Mouse (Mus musculus) small intestine, adult 2 months (tissue): ENCODE measurements around the gene Ctns. TPM values are rescaled to one million over a fixed set of nuclear protein-coding genes. Genes with fewer than 3 reads are reported as not detected.
A peak's percentile ranks its signal among the peaks of the same experiment; 100 is the strongest.

Source experiments
- H3K27ac ChIP-seq: fragments of 200-500 bp; 2 replicates; pipeline ENCODE4 v1.5.1; 2012; ENCODE audit warnings: low read depth, low read length, control low read depth, inconsistent platforms; ENCODE audit not compliant: insufficient read depth
- H3K27me3 ChIP-seq: fragments of 200-500 bp; 2 replicates; pipeline ENCODE4 v1.6.1; 2012; ENCODE audit warnings: mild to moderate bottlenecking, moderate library complexity, low read length, inconsistent platforms; ENCODE audit not compliant: control insufficient read depth, insufficient read depth
- H3K36me3 ChIP-seq: fragments of 200-500 bp; 2 replicates; pipeline ENCODE4 v1.6.1; 2012; ENCODE audit warnings: mild to moderate bottlenecking, low read length, control low read depth, inconsistent platforms; ENCODE audit not compliant: control insufficient read depth, insufficient read depth
- H3K4me1 ChIP-seq: fragments of 200-500 bp; 2 replicates; pipeline ENCODE4 v1.6.1; 2012; ENCODE audit warnings: low read length, inconsistent platforms, mixed read lengths; ENCODE audit not compliant: control insufficient read depth, insufficient read depth, insufficient read length
- H3K4me3 ChIP-seq: fragments of 200-500 bp; 2 replicates; pipeline ENCODE4 v1.5.1; 2012; ENCODE audit warnings: low read depth, mild to moderate bottlenecking, control low read depth, inconsistent platforms, low read length, moderate library complexity
- CTCF ChIP-seq: fragments of 200-500 bp; IDR thresholded peaks from 2 replicates; pipeline ENCODE4 v1.5.1; 2012; ENCODE audit warnings: low read depth, mild to moderate bottlenecking, control low read depth, inconsistent platforms, low read length, moderate library complexity, mixed read lengths; ENCODE audit not compliant: insufficient replicate concordance, insufficient read length; ENCODE audit errors: extremely low read depth
- POLR2A ChIP-seq: fragments of 200-500 bp; IDR thresholded peaks from 2 replicates; pipeline ENCODE4 v1.6.1; 2012; ENCODE audit warnings: low read depth, mild to moderate bottlenecking, control low read depth, inconsistent platforms, low read length, moderate library complexity
- WGBS: fragments of 180-500 bp; shearing (Covaris S2); methylation state at CpG from one replicate; pipeline ENCODE4 v1.1.7; 2018; 5-methylcytosine and 5-hydroxymethylcytosine counted together
- polyA plus RNA-seq: library from polyadenylated mRNA; depleted of rRNA; stranded (reverse); fragments of >200 nt; gene quantifications from 2 replicates; pipeline ENCODE4 v1.2.3, GENCODE M21; 2012

Ctns gene
- polyA plus RNA-seq, 1 experiment, result 16.4 TPM

- H3K27ac ChIP-seq, result peak within 1 kb of the TSS; percentile 92
- H3K4me3 ChIP-seq, result peak within 1 kb of the TSS; percentile 85
- TF ChIP-seq POLR2A, result peak; percentile 62
- TF ChIP-seq CTCF, result no peak
- under 1% methylated on average over 32 of the region's 32 CpGs for WGBS
- H3K4me1 ChIP-seq, result peaks cover 4% of the 10 kb centered on the region; the same call in 1 of the 2 replicates
- no peaks in the 10 kb centered on the region for H3K27me3 ChIP-seq
- 0 out of 2 replicates have a peak, but pooled peaks cover 3% of the 10 kb centered on the region for H3K36me3 ChIP-seq
Measured at GRCm38 (mm10) chr11:73199230-73199712, 429 bp upstream of the Ctns start, which contains the start of gene Shpk. TSS of gene Shpk (plus strand) at chr11:73199460.

GRCm38 (mm10) chr11:73198190-73198589 lies 652 bp downstream of the Ctns start:
- no peak for TF ChIP-seq POLR2A
- no peak for TF ChIP-seq CTCF
- H3K27ac ChIP-seq, result no peak overlapping the region
- WGBS, result 0% methylated on average over 1 of the region's 1 CpGs
- peak overlapping the region; percentile 85; the same call in 1 of the 2 replicates for H3K4me3 ChIP-seq
- H3K4me1 ChIP-seq, result peaks cover 4% of the 10 kb centered on the region; the same call in 1 of the 2 replicates
- no peaks in the 10 kb centered on the region for H3K27me3 ChIP-seq
- H3K36me3 ChIP-seq, result 0 out of 2 replicates have a peak, but pooled peaks cover 3% of the 10 kb centered on the region

- 65% methylated on average over 2 of the region's 2 CpGs for WGBS
- Histone ChIP-seq H3K36me3 (peaks cover 21% of the 10 kb centered on the region), H3K27ac (no peak overlapping the region), H3K27me3 (no peaks in the 10 kb centered on the region), H3K4me3 (no peak overlapping the region), H3K4me1 (no peaks in the 10 kb centered on the region)
- TF ChIP-seq POLR2A, result no peak
- TF ChIP-seq CTCF, result no peak
Measured at GRCm38 (mm10) chr11:73194444-73194843, 4.4 kb downstream of the Ctns start.

GRCm38 (mm10) chr11:73193047-73193446 lies 5.8 kb downstream of the Ctns start:
- no peaks in the 10 kb centered on the region for H3K27me3 ChIP-seq
- 72% methylated on average over 6 of the region's 6 CpGs for WGBS

GRCm38 (mm10) chr11:73187231-73187630 lies 11.6 kb downstream of the Ctns start:
- Histone ChIP-seq H3K4me3 (no peak overlapping the region), H3K27me3 (no peaks in the 10 kb centered on the region), H3K4me1 (no peaks in the 10 kb centered on the region; the same call in 1 of the 2 replicates), H3K36me3 (peaks cover 48% of the 10 kb centered on the region), H3K27ac (no peak overlapping the region)
- TF ChIP-seq POLR2A, result no peak
- TF ChIP-seq CTCF, result no peak
- WGBS, result 88% methylated on average over 6 of the region's 6 CpGs

More at GRCm38 (mm10) chr11:73193047-73193446, 5.8 kb downstream of the Ctns start:
- H3K4me3 ChIP-seq, result no peak overlapping the region
- H3K36me3 ChIP-seq, result peaks cover 26% of the 10 kb centered on the region
- no peaks in the 10 kb centered on the region for H3K4me1 ChIP-seq
- TF ChIP-seq POLR2A, result no peak
- TF ChIP-seq CTCF, result no peak
- H3K27ac ChIP-seq, result no peak overlapping the region

GRCm38 (mm10) chr11:73185872-73186615 lies 12.8 kb downstream of the Ctns start:
- WGBS, result 85% methylated on average over 10 of the region's 10 CpGs
- no peaks in the 10 kb centered on the region; the same call in 1 of the 2 replicates for H3K4me1 ChIP-seq
- TF ChIP-seq POLR2A, result no peak
- H3K36me3 ChIP-seq, result peaks cover 41% of the 10 kb centered on the region
- H3K27ac ChIP-seq, result no peak overlapping the region
- H3K4me3 ChIP-seq, result no peak overlapping the region
- no peaks in the 10 kb centered on the region for H3K27me3 ChIP-seq

GRCm38 (mm10) chr11:73177895-73178294 lies 20.9 kb downstream of the Ctns start:
- TF ChIP-seq POLR2A (no peak; the same call in 1 of the 2 replicates), CTCF (no peak)
- Histone ChIP-seq H3K27ac (peak overlapping the region; percentile 99), H3K4me1 (peaks cover 4% of the 10 kb centered on the region; the same call in 1 of the 2 replicates), H3K36me3 (peaks cover 14% of the 10 kb centered on the region), H3K4me3 (peak overlapping the region; percentile 89), H3K27me3 (no peaks in the 10 kb centered on the region)
- WGBS, result 9% methylated on average over 2 of the region's 2 CpGs

GRCm38 (mm10) chr11:73177509-73177875 lies 21.4 kb downstream of the Ctns start:
- H3K27ac ChIP-seq, result peak overlapping the region; percentile 99
- no peaks in the 10 kb centered on the region for H3K27me3 ChIP-seq
- peaks cover 4% of the 10 kb centered on the region; the same call in 1 of the 2 replicates for H3K4me1 ChIP-seq
- 1% methylated on average over 28 of the region's 28 CpGs for WGBS
- peak overlapping the region; percentile 89 for H3K4me3 ChIP-seq
- peaks cover 14% of the 10 kb centered on the region for H3K36me3 ChIP-seq
- TF ChIP-seq CTCF (no peak), POLR2A (no peak)
